ENCODE assay signal across 8 mouse cellular contexts in genomic region chr13:21401636-21402286, GRCm38 (mm10). TPM values are rescaled to one million over a fixed set of nuclear protein-coding genes. Genes with fewer than 3 reads are reported as not detected.
DNase-seq lines count a peak whose midpoint lies in the region; ATAC-seq and TF ChIP-seq lines count a peak whose summit lies in the region.

No protein-coding gene starts in this region.

- H3K4me2 ChIP-seq in hindbrain, embryonic 13.5 days = peak overlapping the region; percentile 82
- H3K4me2 ChIP-seq in midbrain, embryonic 14.5 days (ENCODE audit: low read length) = peak overlapping the region; percentile 77

- TF ChIP-seq CTCF in lung, adult 2 months (IDR thresholded peaks at IDR 0.05; ENCODE audit: insufficient read depth, low read length) = no peak

- H3K4me1 ChIP-seq in lung, adult 2 months (ENCODE audit: control insufficient read depth, insufficient read depth, low read length) = peaks cover 6% of the 10 kb centered on the region; the same call in 1 of the 2 replicates
- peaks cover 27% of the 10 kb centered on the region for H3K4me1 ChIP-seq in hindbrain, embryonic 13.5 days (replicated peaks)
- H3K4me1 ChIP-seq in midbrain, embryonic 14.5 days (ENCODE audit: control insufficient read depth, insufficient read depth, low read length) = peaks cover 16% of the 10 kb centered on the region

- 11% methylated on average over 12 of the region's 12 CpGs for WGBS in lung, adult 2 months
- WGBS in hindbrain, embryonic 13.5 days = 19% methylated on average over 12 of the region's 12 CpGs
- WGBS in midbrain, embryonic 14.5 days = 14% methylated on average over 12 of the region's 12 CpGs

- no peak for DNase-seq in lung, adult 2 months
- no peak for DNase-seq in lung, adult 18-20 months
- DNase-seq in midbrain, embryonic 14.5 days = peak; percentile 28
- no peak for DNase-seq in gastrocnemius, adult 18-20 months (ENCODE audit: low spot score)
- no peak for DNase-seq in kidney, adult 9 months
- DNase-seq in urinary bladder, postnatal 14 days (ENCODE audit: low spot score) = no peak

- peaks cover 7% of the 10 kb centered on the region for H3K27me3 ChIP-seq in hindbrain, embryonic 13.5 days
- H3K27me3 ChIP-seq in midbrain, embryonic 14.5 days (ENCODE audit: control insufficient read depth, insufficient read depth, low read length) = no peaks in the 10 kb centered on the region

- H3K36me3 ChIP-seq in hindbrain, embryonic 13.5 days = peaks cover 16% of the 10 kb centered on the region
- H3K36me3 ChIP-seq in midbrain, embryonic 14.5 days (ENCODE audit: control insufficient read depth, insufficient read depth, low read length) = peaks cover 12% of the 10 kb centered on the region

- H3K4me3 ChIP-seq in lung, adult 2 months (replicated peaks; ENCODE audit: extremely low read depth, low read depth, low read length) = peak overlapping the region; percentile 100
- peak overlapping the region; percentile 79 for H3K4me3 ChIP-seq in hindbrain, embryonic 13.5 days
- peak overlapping the region; percentile 80 for H3K4me3 ChIP-seq in midbrain, embryonic 14.5 days (replicated peaks; ENCODE audit: low read depth, low read length)

- peak overlapping the region; percentile 85 for H3K9ac ChIP-seq in hindbrain, embryonic 13.5 days
- H3K9ac ChIP-seq in midbrain, embryonic 14.5 days (replicated peaks; ENCODE audit: low read length) = peak overlapping the region; percentile 75

- TF ChIP-seq POLR2A in lung, adult 2 months (IDR thresholded peaks at IDR 0.05; ENCODE audit: borderline replicate concordance, extremely low read depth, low read depth, low read length) = no peak

- H3K9me3 ChIP-seq in hindbrain, embryonic 13.5 days = no peaks in the 10 kb centered on the region
- H3K9me3 ChIP-seq in midbrain, embryonic 14.5 days (ENCODE audit: control insufficient read depth, low read length) = no peaks in the 10 kb centered on the region

- ATAC-seq in common myeloid progenitor, adult 5-6 weeks (replicated peaks; ENCODE audit: low read depth, poor library complexity, severe bottlenecking) = 0 out of 2 replicates have a peak, but pooled peaks have one; percentile 20
- ATAC-seq in hindbrain, embryonic 13.5 days (ENCODE audit: low FRiP score) = peak; percentile 50
- ATAC-seq in midbrain, embryonic 14.5 days (ENCODE audit: low FRiP score, low TSS enrichment) = peak; percentile 46

- H3K27ac ChIP-seq in hindbrain, embryonic 13.5 days = peak overlapping the region; percentile 67; the same call in 1 of the 2 replicates
- no peak overlapping the region for H3K27ac ChIP-seq in midbrain, embryonic 14.5 days (replicated peaks; ENCODE audit: low read depth, low read length)

RNA-seq across cellular contexts. Expression of gene Zkscan3, which starts 0.8 kb away (rescaled TPM):
- polyA plus RNA-seq in lung, adult 2 months (2012; rRNA removed) = 18.2 and 18.7 TPM in 2 replicates
- 37.7 and 38.6 TPM in 2 replicates for total RNA-seq in common myeloid progenitor, adult 5-6 weeks (2017)
- 83.2 and 85.9 TPM in 2 replicates for polyA plus RNA-seq in hindbrain, embryonic 13.5 days (2015; fragmentation: Nextera tagmentation; extraction: Ambion mirVana)
- 61.8 and 69.9 TPM in 2 replicates for polyA plus RNA-seq in midbrain, embryonic 14.5 days (2014; fragmentation: Nextera tagmentation; extraction: Ambion mirVana)
- total RNA-seq in gastrocnemius, adult 18-20 months (2021) = 10 to 100 TPM; 13.0 to 17.0 TPM

RNA-seq across cellular contexts. Expression of gene Pgbd1, which starts 39.1 kb away (rescaled TPM):
- polyA plus RNA-seq in lung, adult 2 months (2012; rRNA removed) = 0.31 and 0.73 TPM in 2 replicates
- 0.87 and 1.2 TPM in 2 replicates for total RNA-seq in common myeloid progenitor, adult 5-6 weeks (2017)
- polyA plus RNA-seq in hindbrain, embryonic 13.5 days (2015; fragmentation: Nextera tagmentation; extraction: Ambion mirVana) = 4.0 and 4.2 TPM in 2 replicates
- 3.9 and 5.2 TPM in 2 replicates for polyA plus RNA-seq in midbrain, embryonic 14.5 days (2014; fragmentation: Nextera tagmentation; extraction: Ambion mirVana)
- total RNA-seq in gastrocnemius, adult 18-20 months (2021) = under 1 TPM; 0.31 to 0.39 TPM

RNA-seq across cellular contexts. Expression of gene Zscan12, which starts 39.1 kb away (rescaled TPM):
- polyA plus RNA-seq in lung, adult 2 months (2012; rRNA removed) = 1.1 and 1.8 TPM in 2 replicates
- 9.0 and 12.3 TPM in 2 replicates for total RNA-seq in common myeloid progenitor, adult 5-6 weeks (2017)
- polyA plus RNA-seq in hindbrain, embryonic 13.5 days (2015; fragmentation: Nextera tagmentation; extraction: Ambion mirVana) = 13.5 and 15.5 TPM in 2 replicates
- 11.8 and 15.9 TPM in 2 replicates for polyA plus RNA-seq in midbrain, embryonic 14.5 days (2014; fragmentation: Nextera tagmentation; extraction: Ambion mirVana)
- 1 to 10 TPM; 6.8 to 7.6 TPM for total RNA-seq in gastrocnemius, adult 18-20 months (2021)

RNA-seq across cellular contexts. Expression of gene Zscan26, which starts 51.8 kb away (rescaled TPM):
- 12.9 and 21.4 TPM in 2 replicates for polyA plus RNA-seq in lung, adult 2 months (2012; rRNA removed)
- total RNA-seq in common myeloid progenitor, adult 5-6 weeks (2017) = 18.6 and 27.6 TPM in 2 replicates
- polyA plus RNA-seq in hindbrain, embryonic 13.5 days (2015; fragmentation: Nextera tagmentation; extraction: Ambion mirVana) = 22.5 and 25.2 TPM in 2 replicates
- polyA plus RNA-seq in midbrain, embryonic 14.5 days (2014; fragmentation: Nextera tagmentation; extraction: Ambion mirVana) = 15.7 and 17.6 TPM in 2 replicates
- total RNA-seq in gastrocnemius, adult 18-20 months (2021) = 10 to 100 TPM; 13.1 to 14.1 TPM

RNA-seq across cellular contexts. Expression of gene Olfr1367, which starts 55.1 kb away (rescaled TPM):
- polyA plus RNA-seq in lung, adult 2 months (2012; rRNA removed) = not detected in 2 replicates
- total RNA-seq in common myeloid progenitor, adult 5-6 weeks (2017) = not detected in 2 replicates
- polyA plus RNA-seq in hindbrain, embryonic 13.5 days (2015; fragmentation: Nextera tagmentation; extraction: Ambion mirVana) = not detected in 2 replicates
- not detected in 2 replicates for polyA plus RNA-seq in midbrain, embryonic 14.5 days (2014; fragmentation: Nextera tagmentation; extraction: Ambion mirVana)
- total RNA-seq in gastrocnemius, adult 18-20 months (2021) = not detected
